Mouse (Mus musculus) heart, embryonic 12.5 days (tissue): ENCODE measurements at regions not wholly inside any gene's neighbourhood (a gene's known extent, or its start where the extent isn't known, plus 50 kb on each side); places are given as distances from the start of the nearest gene placed in this dataset.

Source experiments
- ATAC-seq: fragments of 200-750 bp; cut with Nextera tagmentation; 2 replicates; pipeline ENCODE4 v1.8.0; 2017; ENCODE audit warnings: moderate TSS enrichment, moderate library complexity; ENCODE audit not compliant: insufficient number of reproducible peaks, low FRiP score
- H3K27ac ChIP-seq: fragments of 300-500 bp; sonication (generic); 2 replicates; pipeline ENCODE4 v1.5.1; 2016; ENCODE audit warnings: mild to moderate bottlenecking, moderate library complexity; ENCODE audit not compliant: poor library complexity, severe bottlenecking
- H3K27me3 ChIP-seq: fragments of 300-500 bp; sonication (generic); replicated peaks from 2 replicates; pipeline ENCODE4 v1.6.1; 2016; ENCODE audit warnings: mild to moderate bottlenecking, moderate library complexity
- H3K36me3 ChIP-seq: fragments of 300-500 bp; sonication (generic); 2 replicates; pipeline ENCODE4 v1.6.1; 2016; ENCODE audit warnings: mild to moderate bottlenecking, moderate library complexity
- H3K4me1 ChIP-seq: fragments of 300-500 bp; sonication (generic); replicated peaks from 2 replicates; pipeline ENCODE4 v1.6.1; 2016; ENCODE audit warnings: mild to moderate bottlenecking
- H3K4me2 ChIP-seq: fragments of 300-500 bp; sonication (generic); 2 replicates; pipeline ENCODE4 v1.6.1; 2016; ENCODE audit warnings: mild to moderate bottlenecking, moderate library complexity
- H3K4me3 ChIP-seq: fragments of 300-500 bp; sonication (generic); 2 replicates; pipeline ENCODE4 v1.5.1; 2016; ENCODE audit warnings: mild to moderate bottlenecking
- H3K9ac ChIP-seq: fragments of 300-500 bp; sonication (generic); 2 replicates; pipeline ENCODE4 v1.6.1; 2016; ENCODE audit warnings: mild to moderate bottlenecking, moderate library complexity
- H3K9me3 ChIP-seq: fragments of 300-500 bp; sonication (generic); replicated peaks from 2 replicates; pipeline ENCODE4 v1.6.1; 2016; ENCODE audit warnings: mild to moderate bottlenecking, moderate library complexity
- WGBS: fragments of 180-500 bp; shearing (Covaris S2); methylation state at CpG from one replicate; pipeline ENCODE4 v1.1.7; 2016; 5-methylcytosine and 5-hydroxymethylcytosine counted together

DNA sequence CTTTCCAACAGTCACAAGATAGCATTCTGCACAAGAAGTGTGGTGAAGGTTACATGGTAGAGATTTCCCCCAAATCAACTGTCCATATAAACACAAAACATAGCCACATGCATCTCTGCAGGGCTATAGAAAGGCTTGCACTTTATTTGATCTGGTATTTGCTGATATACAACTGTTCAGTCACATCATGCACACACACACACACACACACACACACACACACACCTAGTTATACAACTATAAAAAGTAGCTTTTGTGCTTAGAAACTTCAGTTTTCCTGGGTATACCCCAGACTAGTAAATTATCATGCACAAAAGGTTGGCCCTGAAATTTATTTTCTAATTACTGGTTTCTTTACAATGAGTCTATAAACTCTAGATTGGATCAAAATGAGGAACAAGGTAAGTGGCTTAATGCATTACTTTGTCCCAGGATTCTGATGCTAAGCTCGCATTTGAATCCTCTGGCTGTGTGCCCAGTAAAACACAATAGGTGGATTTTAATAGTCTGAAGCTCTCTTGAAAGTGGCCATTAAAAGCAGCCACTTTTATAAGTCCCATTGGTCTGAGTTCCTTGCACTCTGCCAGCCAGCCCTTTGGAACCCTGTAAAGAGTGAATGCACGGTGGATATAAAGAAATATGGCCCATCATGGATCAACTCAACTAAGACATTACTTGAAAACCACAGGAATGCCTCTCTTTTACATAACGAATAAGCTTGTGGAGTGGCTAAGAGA lies 166.2 kb upstream of the Adamts5 start:
- no peaks in the 10 kb centered on the region for H3K9me3 ChIP-seq
- H3K4me1 ChIP-seq, result no peaks in the 10 kb centered on the region
- H3K36me3 ChIP-seq, result no peaks in the 10 kb centered on the region
- H3K9ac ChIP-seq, result no peak overlapping the region
- H3K4me3 ChIP-seq, result no peak overlapping the region
- no peak overlapping the region for H3K4me2 ChIP-seq
- H3K27me3 ChIP-seq, result no peaks in the 10 kb centered on the region
- no peak overlapping the region for H3K27ac ChIP-seq
- ATAC-seq, result no peak
- WGBS, result 70% methylated on average over 3 of the region's 3 CpGs

DNA sequence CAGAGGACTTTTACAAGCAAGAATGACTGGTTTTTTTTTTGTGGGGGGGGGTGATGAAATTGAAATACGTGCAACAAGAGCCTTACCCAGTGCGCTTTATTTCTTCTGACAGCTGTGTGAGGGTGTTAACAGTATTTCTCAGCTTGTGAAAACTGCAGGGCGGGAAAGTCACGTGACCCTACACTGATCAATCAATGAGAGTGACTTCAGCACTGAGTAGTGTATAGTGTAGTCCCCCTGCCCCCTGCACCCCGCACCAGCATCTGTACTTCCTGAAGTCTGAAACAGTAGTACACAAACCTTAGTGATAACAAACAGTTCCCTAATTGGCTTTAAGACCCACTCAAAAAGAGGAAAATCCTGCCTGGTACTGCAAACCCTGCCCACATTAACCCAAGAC lies 158.5 kb upstream of the Adamts5 start:
- Histone ChIP-seq H3K36me3 (no peaks in the 10 kb centered on the region), H3K27ac (no peak overlapping the region), H3K9me3 (no peaks in the 10 kb centered on the region), H3K4me2 (no peak overlapping the region), H3K9ac (no peak overlapping the region), H3K4me1 (no peaks in the 10 kb centered on the region), H3K4me3 (no peak overlapping the region), H3K27me3 (no peaks in the 10 kb centered on the region)
- 60% methylated on average over 5 of the region's 5 CpGs for WGBS
- no peak for ATAC-seq

DNA sequence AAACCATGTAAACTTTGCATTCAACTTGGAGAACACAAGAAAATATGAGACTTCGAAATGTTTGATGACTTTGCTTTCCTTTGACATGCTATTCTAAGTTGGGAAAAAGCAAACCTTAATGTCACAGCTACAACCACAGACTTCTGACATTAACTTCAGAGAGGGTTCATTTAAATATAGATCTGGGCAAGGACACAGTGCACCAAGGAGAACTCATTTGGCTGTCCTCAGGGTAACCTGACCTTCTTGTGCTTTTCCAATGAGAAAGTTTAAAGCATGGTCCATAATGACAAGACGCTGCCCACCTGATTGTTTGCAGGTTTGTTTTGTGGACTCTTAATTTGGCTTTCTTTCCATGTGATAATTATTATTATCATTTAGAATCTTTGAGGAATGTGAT lies 143.1 kb upstream of the Adamts5 start:
- ATAC-seq, result no peak
- Histone ChIP-seq H3K27me3 (no peaks in the 10 kb centered on the region), H3K4me3 (no peak overlapping the region), H3K36me3 (no peaks in the 10 kb centered on the region), H3K27ac (no peak overlapping the region), H3K9me3 (no peaks in the 10 kb centered on the region), H3K4me2 (no peak overlapping the region), H3K9ac (no peak overlapping the region), H3K4me1 (no peaks in the 10 kb centered on the region)
- 86% methylated on average over 2 of the region's 2 CpGs for WGBS

DNA sequence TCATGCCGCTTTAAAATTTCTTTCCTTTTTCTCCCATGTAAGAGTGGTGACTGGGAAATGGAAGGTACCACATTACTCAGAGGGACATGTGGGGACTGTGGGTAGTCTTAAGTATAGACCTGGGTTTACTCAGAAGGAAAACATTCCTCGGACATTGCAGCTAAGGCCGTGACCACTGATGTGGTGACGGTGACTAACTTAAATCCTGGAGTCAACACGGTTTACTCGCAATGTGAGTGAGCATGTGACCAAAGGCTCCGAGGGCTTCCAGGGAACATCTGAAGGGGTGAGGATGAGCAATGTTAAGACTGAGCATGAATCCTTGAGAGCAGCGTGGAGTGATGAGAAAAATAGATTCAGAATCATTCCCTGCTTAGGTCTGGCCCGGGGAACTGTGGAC lies 133.1 kb upstream of the Adamts5 start:
- H3K36me3 ChIP-seq, result no peaks in the 10 kb centered on the region
- H3K27me3 ChIP-seq, result no peaks in the 10 kb centered on the region
- H3K9ac ChIP-seq, result no peak overlapping the region
- ATAC-seq, result no peak
- H3K27ac ChIP-seq, result no peak overlapping the region
- H3K4me1 ChIP-seq, result no peaks in the 10 kb centered on the region
- no peaks in the 10 kb centered on the region for H3K9me3 ChIP-seq
- no peak overlapping the region for H3K4me2 ChIP-seq
- H3K4me3 ChIP-seq, result no peak overlapping the region
- WGBS, result 82% methylated on average over 9 of the region's 9 CpGs

DNA sequence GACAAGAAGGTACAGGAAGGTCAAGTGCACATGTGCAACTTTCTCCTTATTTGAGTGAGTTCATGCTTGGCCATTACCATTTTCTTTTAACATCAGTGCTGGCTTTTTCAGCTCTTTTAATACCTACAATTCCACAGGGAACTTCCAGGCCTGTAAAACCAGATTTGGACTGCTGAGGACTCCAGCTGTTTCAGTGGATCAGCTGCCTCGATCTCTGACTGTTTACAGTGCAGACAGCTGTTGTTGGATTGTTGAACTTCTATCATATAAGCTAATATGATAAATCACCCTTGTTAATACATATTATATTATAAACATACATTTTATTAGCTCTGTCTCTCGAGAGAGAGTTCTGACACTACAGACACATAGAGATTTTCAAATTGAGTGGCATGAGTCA lies 126.1 kb upstream of the Adamts5 start:
- H3K36me3 ChIP-seq, result no peaks in the 10 kb centered on the region
- H3K9ac ChIP-seq, result no peak overlapping the region
- H3K4me3 ChIP-seq, result no peak overlapping the region
- 77% methylated on average over 2 of the region's 2 CpGs for whole genome bisulfite sequencing
- H3K27me3 ChIP-seq, result no peaks in the 10 kb centered on the region
- ATAC-seq, result no peak
- H3K9me3 ChIP-seq, result no peaks in the 10 kb centered on the region
- no peak overlapping the region for H3K4me2 ChIP-seq
- no peaks in the 10 kb centered on the region for H3K4me1 ChIP-seq
- no peak overlapping the region for H3K27ac ChIP-seq

DNA sequence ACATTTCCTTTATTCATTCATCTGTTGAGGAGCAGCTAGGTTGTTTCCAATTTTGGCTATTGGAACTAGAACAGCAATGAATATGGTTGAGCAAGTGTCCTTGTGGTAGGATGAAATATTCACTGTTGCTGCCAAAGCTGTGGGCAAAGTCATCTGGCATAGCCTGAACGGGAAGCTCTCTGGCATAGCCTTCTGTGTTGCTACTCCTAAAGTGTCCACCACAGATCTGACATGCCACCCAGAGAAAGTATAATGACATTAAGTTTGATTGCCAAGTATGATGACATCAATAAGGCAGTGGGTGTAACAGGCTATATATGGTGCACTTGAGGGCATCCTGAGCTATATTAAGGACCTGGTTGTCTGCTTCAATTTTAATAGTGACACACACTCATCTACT lies 113.7 kb upstream of the Adamts5 start:
- Histone ChIP-seq H3K27ac (no peak overlapping the region), H3K36me3 (no peaks in the 10 kb centered on the region), H3K9ac (no peak overlapping the region), H3K4me2 (no peak overlapping the region), H3K4me1 (no peaks in the 10 kb centered on the region), H3K27me3 (no peaks in the 10 kb centered on the region), H3K9me3 (no peaks in the 10 kb centered on the region), H3K4me3 (no peak overlapping the region)
- 80% methylated on average over 1 of the region's 1 CpGs for WGBS
- ATAC-seq, result no peak

DNA sequence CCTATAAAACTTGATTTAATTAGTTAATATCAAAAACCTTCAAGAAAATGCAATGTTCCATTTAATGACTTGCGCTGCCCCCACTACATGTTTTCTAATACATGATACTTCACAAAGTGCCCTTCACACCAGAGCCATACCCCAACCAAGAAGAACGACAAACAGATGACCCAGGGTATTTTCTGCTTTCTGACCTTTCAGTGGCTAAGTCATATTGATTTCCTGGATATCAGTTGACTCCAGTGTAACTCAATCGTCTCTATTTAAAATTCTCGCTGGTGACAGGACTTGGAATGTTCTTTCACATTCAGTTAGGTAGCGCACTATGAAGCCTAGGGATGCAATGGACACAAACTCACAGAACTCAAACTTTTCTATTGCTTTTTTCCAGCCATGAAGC lies 109.4 kb upstream of the Adamts5 start:
- no peaks in the 10 kb centered on the region for H3K9me3 ChIP-seq
- H3K36me3 ChIP-seq, result no peaks in the 10 kb centered on the region
- 81% methylated on average over 5 of the region's 5 CpGs for WGBS
- ATAC-seq, result no peak
- no peaks in the 10 kb centered on the region for H3K4me1 ChIP-seq
- no peaks in the 10 kb centered on the region for H3K27me3 ChIP-seq
- H3K4me3 ChIP-seq, result no peak overlapping the region
- no peak overlapping the region for H3K27ac ChIP-seq
- no peak overlapping the region for H3K4me2 ChIP-seq
- no peak overlapping the region for H3K9ac ChIP-seq

DNA sequence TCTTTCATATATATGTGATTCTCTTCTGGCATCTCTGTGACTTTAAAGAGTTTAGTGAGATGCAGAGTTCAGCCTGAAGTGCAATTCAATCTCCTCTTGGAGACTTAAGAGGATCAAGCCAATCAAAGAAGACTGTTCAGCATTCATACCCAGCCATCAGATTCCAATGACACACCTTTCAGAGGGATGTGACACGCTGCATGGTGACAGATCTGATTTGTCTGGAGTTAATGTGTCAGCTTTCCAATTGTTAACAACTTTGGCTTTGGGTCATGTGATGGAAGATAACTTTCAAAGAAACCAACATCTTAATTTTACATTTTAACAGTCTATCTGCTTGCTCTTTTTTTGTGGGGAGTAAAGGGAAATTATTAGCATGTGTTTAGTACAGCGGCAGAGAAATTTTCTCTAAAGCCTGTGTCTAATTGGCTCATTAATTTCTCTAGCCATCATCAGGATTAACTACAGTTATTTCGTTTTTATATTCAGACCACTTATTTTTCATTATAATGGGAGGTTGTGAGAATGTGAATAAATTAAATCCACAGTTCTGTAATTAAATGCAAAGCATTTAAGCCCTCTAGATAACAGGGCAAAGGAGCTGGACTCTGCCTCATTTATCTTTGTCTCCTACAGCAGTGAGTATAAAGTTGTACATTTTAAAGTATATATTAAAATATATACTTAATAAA lies 108.2 kb upstream of the Adamts5 start:
- Histone ChIP-seq H3K36me3 (no peaks in the 10 kb centered on the region), H3K9ac (no peak overlapping the region)
- WGBS, result 60% methylated on average over 3 of the region's 3 CpGs

DNA sequence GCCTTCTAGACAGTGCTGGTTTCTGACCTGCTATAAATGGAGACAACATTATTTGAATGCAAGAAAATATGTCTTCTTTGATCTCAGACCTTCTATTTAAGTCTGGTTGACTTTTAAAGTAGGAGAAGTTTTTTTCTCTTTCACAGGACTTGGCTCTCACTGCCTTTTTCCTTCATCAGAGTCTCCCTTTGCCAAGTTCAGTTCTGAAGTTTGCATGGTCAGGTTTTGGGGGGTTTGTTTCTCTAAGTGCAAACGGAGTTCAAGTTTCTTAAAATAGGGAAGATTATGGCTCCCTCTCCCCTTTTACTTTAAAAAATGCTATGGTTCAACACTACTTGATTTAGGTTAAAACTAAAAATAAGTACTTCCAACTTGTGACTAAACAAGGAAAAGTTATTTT lies 106.2 kb upstream of the Adamts5 start:
- no peak overlapping the region for H3K4me3 ChIP-seq
- no peak overlapping the region for H3K9ac ChIP-seq
- H3K4me2 ChIP-seq, result no peak overlapping the region
- no peak for ATAC-seq
- H3K9me3 ChIP-seq, result no peaks in the 10 kb centered on the region
- 45% methylated on average over 1 of the region's 1 CpGs for WGBS
- no peaks in the 10 kb centered on the region for H3K4me1 ChIP-seq
- no peaks in the 10 kb centered on the region for H3K36me3 ChIP-seq
- H3K27ac ChIP-seq, result no peak overlapping the region
- no peaks in the 10 kb centered on the region for H3K27me3 ChIP-seq

More for the DNA sequence above, 108.2 kb upstream of the Adamts5 start:
- ATAC-seq, result no peak
- Histone ChIP-seq H3K4me1 (no peaks in the 10 kb centered on the region), H3K4me3 (no peak overlapping the region), H3K27me3 (no peaks in the 10 kb centered on the region), H3K4me2 (no peak overlapping the region), H3K27ac (no peak overlapping the region), H3K9me3 (no peaks in the 10 kb centered on the region)

DNA sequence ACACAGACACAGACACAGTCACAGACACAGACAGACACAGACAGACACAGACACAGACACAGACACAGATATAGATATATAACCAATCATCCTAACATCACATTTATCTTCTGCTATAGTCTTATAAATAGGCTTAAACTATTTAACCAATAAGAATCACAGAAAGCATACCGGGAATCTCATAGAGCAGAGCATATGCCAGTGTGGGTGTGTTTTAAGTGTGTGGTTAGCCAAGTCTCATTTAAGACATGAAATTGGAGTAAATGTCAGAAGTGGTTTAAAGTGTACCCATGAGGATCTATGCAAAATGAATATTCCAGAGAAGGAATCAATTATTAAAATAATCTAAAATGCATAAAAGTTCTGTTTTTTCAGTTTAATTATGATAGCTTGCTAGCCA lies 99.2 kb upstream of the Adamts5 start:
- Histone ChIP-seq H3K36me3 (no peaks in the 10 kb centered on the region), H3K27ac (no peak overlapping the region), H3K4me2 (no peak overlapping the region), H3K27me3 (no peaks in the 10 kb centered on the region), H3K9me3 (no peaks in the 10 kb centered on the region), H3K9ac (no peak overlapping the region), H3K4me3 (no peak overlapping the region), H3K4me1 (no peaks in the 10 kb centered on the region)
- WGBS, result 89% methylated on average over 1 of the region's 1 CpGs
- ATAC-seq, result no peak

DNA sequence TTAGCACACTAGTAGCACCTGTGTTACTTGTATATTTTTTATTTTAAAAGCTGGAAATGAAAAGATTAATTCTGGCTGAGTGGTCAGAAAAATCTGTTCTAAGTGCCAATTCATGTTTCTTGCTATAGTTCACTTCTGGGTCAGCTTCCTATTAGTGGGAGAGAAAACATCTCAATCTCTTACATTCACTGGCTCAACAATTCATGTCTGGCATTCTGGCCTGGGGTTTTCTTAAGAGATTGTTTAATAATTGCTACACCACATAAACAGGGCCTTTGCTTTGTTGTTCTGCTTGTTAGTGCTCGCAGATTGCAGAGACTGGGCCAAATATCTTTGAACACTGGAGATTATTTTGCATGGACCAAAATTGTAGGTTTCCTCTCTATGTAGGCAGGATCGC lies 84.2 kb upstream of the Adamts5 start:
- 78% methylated on average over 2 of the region's 2 CpGs for WGBS
- Histone ChIP-seq H3K27ac (no peak overlapping the region), H3K27me3 (no peaks in the 10 kb centered on the region), H3K9ac (no peak overlapping the region), H3K4me3 (no peak overlapping the region), H3K9me3 (no peaks in the 10 kb centered on the region), H3K4me1 (no peaks in the 10 kb centered on the region), H3K36me3 (no peaks in the 10 kb centered on the region), H3K4me2 (no peak overlapping the region)
- no peak for ATAC-seq

DNA sequence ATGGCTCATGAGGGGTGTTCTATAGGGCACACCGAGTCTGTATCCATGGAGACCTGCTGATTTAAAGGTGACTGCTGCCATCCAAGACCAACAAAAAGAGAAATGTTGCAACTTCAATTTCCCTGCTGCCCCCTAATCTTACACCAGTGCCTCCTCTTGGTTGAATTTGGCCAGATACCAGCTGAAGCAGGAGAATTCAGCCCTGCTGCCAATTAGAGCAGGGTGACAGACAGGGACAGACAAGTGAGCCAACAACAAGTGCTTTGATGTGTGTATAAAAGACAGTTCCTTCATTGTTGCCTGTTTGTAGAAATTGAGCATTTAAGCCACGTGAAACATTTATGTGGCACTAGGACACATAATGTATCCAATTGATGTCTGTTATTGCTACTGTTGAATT lies 75.5 kb upstream of the Adamts5 start:
- 72% methylated on average over 2 of the region's 2 CpGs for WGBS
- H3K4me1 ChIP-seq, result no peaks in the 10 kb centered on the region
- ATAC-seq, result no peak
- H3K9me3 ChIP-seq, result no peaks in the 10 kb centered on the region
- no peak overlapping the region for H3K4me3 ChIP-seq
- no peak overlapping the region for H3K27ac ChIP-seq
- H3K36me3 ChIP-seq, result no peaks in the 10 kb centered on the region
- H3K9ac ChIP-seq, result no peak overlapping the region
- H3K27me3 ChIP-seq, result no peaks in the 10 kb centered on the region
- no peak overlapping the region for H3K4me2 ChIP-seq
